Mouse (Mus musculus) kidney, adult 9 months (tissue): ENCODE data around the gene Strada.
A peak's percentile ranks its signal among the peaks of the same experiment; 100 is the strongest.
"Not testable (repeated sequence)": the region's sequence is repeated elsewhere in the genome, so short reads cannot be mapped to it uniquely, and the experiment has no call there.

ENCODE experiments used
- DNase-seq: peaks from one replicate; pipeline ENCODE4 v3.0.0; 2022

Gene Strada

DNA sequence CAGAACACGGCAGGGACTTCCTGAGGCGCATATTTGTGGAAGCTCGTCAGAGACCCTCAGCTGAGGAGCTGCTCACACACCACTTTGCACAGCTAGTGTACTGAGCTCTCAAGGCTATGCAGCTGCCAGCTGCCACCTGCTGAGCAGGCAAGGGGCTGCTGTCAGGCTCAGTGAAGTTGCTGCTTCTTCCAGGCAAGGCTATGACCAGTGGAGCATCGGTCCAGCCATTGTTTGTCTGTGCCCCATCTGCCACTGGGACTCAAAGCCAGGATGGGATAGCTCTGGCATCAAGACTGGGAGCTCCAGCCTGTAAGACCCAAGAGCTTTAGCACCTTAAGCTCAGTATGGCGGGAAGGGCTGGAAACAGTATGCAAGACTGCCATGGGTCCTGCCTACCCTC is 47.9 kb downstream of the Strada start:
- DNase-seq, result no peak

DNA sequence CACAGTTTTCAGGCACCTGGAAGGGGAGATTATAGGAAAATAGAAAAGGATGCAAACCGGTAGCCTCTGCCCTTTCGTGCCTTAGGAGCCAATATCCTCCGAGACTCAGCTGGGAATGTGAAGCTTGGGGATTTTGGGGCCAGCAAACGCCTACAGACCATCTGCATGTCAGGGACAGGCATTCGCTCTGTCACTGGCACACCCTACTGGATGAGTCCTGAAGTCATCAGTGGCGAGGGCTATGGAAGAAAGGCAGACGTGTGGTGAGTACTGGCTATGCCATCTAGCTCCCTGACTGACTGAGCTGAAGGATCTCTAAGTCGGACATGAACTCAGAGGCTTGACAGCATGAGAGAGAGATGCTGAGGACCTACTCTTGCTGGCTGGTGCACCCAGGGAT is 49.8 kb downstream of the Strada start:
- DNase-seq, result no peak

- no peak for DNase-seq
Observed at GRCm38 (mm10) chr11:106151219-106151618, 50.7 kb downstream of the Strada start.

- peak; percentile 83 for DNase-seq
Observed at GRCm38 (mm10) chr11:106134580-106135528, 67.1 kb downstream of the Strada start.

- DNase-seq, result no peak
Observed at GRCm38 (mm10) chr11:106132516-106132915, 69.5 kb downstream of the Strada start.

DNA sequence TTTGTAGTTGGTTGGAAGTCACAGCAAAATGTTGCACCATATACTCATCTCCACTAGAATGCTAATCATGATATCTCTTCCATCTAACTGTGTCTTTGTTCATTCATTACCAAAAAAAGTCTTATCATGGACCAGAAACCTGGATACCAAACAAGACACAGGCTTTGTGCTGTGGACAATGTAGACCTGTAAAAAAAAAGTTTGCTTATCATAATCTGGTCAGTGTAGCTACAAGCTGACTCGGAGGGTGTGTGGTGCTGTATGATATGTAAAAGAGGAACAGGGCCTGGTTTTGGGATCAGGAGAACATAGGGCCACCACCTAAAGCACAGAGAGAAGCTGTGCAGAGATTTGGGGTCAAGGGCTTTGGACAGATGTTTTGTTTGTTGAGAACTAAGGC is 72.5 kb downstream of the Strada start:
- no peak for DNase-seq

DNA sequence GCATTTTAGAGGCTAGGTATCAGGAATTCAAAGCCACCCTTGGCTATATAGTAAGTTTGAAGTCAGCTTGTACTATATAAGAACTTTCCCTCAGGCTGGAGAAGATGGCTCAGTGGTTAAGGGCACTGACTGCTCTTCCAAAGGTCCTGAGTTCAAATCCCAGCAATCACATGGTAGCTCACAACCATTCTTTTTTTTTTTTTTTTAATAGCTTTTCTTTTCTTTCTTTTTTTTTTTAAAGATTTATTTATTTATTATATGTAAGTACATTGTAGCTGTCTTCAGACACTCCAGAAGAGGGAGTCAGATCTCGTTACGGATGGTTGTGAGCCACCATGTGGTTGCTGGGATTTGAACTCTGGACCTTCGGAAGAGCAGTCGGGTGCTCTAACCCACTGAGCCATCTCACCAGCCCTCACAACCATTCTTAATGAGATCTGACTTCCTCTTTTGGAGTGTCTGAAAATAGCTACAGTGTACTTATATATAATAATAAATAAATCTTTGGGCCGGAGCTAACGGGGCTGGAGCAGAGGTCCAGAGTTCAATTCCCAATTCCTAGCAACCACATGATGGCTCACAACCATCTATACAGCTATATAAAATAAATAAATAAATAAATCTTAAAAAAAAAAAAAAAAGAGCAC is 75.1 kb downstream of the Strada start:
- DNase-seq, result not testable (repeated sequence)

DNA sequence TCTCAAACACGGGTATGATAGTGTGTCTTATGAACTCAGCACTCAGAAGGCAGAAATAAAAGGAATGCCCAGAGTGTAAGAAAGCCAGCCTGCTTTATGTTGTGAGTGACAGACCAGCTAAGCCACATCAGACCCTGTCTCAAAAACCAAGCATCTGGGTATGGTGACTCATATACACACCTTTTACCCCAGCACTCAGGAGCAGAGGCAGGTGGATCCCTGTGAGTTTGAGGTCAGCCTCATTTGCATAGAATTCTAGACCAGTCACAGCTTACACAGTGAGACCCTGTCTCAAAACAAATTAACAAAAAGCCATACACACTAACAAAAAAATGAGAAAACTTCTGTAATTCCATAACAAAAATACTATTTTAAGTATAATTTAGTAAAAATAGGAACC is 76.1 kb downstream of the Strada start:
- no peak for DNase-seq

- no peak for DNase-seq
Observed at GRCm38 (mm10) chr11:106124784-106125183, 77.2 kb downstream of the Strada start.

GRCm38 (mm10) chr11:106122736-106123135 is 79.2 kb downstream of the Strada start:
- DNase-seq, result peak; percentile 49

- no peak for DNase-seq
Observed at GRCm38 (mm10) chr11:106122221-106122620, 79.7 kb downstream of the Strada start.
